Mouse (Mus musculus) small intestine, adult 2 months (tissue): ENCODE measurements around the gene Prpf40b.
"Not testable (repeated sequence)": the region's sequence is repeated elsewhere in the genome, so short reads cannot be mapped to it uniquely, and the experiment has no call there.

Experiments
- CTCF ChIP-seq: fragments of 200-500 bp; IDR thresholded peaks from 2 replicates; pipeline ENCODE4 v1.5.1; 2012; ENCODE audit warnings: low read depth, mild to moderate bottlenecking, control low read depth, inconsistent platforms, low read length, moderate library complexity, mixed read lengths; ENCODE audit not compliant: insufficient replicate concordance, insufficient read length; ENCODE audit errors: extremely low read depth
- POLR2A ChIP-seq: fragments of 200-500 bp; IDR thresholded peaks from 2 replicates; pipeline ENCODE4 v1.6.1; 2012; ENCODE audit warnings: low read depth, mild to moderate bottlenecking, control low read depth, inconsistent platforms, low read length, moderate library complexity

- TF ChIP-seq CTCF, POLR2A: not testable (repeated sequence)
Measured at GRCm38 (mm10) chr15:99246736-99247135, 48.2 kb upstream of the Prpf40b start.
